Mouse (Mus musculus): ENCODE data around the gene Nhsl1.

Gene Nhsl1

DNA sequence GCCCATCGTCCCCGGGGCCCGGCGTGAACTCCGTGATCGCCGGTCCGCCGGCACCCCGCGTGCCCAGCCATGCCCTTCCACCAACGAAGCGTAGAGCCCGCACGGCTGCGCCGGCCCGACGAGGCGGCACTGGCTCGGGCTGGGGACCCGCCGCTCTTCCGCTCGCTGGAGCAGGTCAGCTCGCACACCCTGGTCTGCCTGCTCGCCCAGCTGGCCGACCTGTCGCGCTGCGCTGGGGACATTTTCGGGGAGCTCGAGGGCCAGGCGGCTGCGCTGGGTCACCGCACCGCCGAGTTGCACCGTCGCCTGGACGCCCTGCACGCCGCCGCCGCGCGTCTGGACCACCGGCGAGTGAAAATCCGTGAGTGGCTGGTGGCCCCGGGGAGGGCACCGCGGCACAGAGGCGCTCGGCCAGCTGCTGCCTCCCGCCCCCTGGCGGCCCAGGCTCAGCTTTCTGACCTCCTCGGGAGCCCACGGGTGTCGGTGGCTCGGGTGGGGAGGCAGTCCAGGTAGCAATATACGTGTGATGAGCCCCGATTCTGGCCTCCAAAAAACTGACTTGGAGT lies at the start of gene Nhsl1:
Gene Nhsl1, plus strand, starts transcription at position 70 of the 566 bp plus-strand sequence.
- in situ Hi-C loops (cut with MboI; ENCODE audit: low pct_unique_long_range_greater_than_20kb in 1 of 2, low sequenced_read_pairs in 2 of 2, unreplicated experiment in 1 of 2): no loop called here

DNA sequence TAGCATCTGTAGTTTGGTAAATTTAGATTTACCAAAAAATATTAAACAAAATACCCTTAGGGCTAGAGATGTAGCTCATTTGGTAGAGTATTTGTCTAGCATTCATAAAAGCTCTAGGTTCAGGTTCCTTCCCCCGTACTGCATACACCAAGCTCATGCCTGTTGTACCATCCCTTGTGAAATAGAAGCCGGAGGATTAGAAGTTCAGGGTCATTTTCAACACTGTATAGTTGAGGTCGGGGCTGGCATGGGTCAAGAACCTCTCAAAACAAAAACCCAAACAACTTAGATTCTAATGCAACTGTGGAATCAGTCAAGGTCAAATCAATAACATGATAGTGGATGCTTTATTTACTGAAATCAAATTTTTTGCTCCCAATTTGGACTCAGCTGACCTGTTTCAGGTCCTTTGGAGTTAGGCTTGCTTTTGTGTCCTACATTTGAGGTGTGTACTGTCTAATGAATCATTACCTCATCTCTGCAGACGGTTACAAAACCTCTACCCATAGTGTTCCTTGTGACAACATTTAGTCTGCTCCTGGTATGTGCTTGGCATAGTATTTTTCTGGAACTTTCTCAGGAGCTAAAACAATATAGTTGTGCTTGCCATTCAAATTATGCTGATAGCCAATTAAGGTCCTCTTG lies 42.6 kb upstream of the Nhsl1 start:
- in situ Hi-C loops (cut with MboI; ENCODE audit: low pct_unique_long_range_greater_than_20kb in 1 of 2, low sequenced_read_pairs in 2 of 2, unreplicated experiment in 1 of 2): no loop called here

DNA sequence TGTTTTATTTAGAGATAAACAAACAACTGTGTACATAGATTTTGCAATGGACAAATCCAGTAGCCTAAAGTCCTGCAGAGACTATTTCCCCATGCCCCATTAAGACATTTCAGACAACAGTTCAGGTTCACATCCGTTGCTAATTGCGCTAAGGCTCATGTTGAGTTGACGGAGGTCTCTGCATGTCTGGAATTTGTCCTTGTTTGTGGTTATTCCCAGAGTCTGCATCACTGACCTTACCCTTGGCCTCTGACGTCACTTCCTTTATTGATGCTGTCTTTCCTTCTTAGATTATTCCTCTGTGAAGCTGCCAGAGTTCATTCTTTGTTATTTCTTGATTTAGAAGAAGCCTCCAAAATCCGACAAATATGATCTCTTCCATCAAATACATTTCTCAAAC lies 34.8 kb upstream of the Nhsl1 start:
- in situ Hi-C loops (cut with MboI; ENCODE audit: low pct_unique_long_range_greater_than_20kb in 1 of 2, low sequenced_read_pairs in 2 of 2, unreplicated experiment in 1 of 2): no loop called here

DNA sequence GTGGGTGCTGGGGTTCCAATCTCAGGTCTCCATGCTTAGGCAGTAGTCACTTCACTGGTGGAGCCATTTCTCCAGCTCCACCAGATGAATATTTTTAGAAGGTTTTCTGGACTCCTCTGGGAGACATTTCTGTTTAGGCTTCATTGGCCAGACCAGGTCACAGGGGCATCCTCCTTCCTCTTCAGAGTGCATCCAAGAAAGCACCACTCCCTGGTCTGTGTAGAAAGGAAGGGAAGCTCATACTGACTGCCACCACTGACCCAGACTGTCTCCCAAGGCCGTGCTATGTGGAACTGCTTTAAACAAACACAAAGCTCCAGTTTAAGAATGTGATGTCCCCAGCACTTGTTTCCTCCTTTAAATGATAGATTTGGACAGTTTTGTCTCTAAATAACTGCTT lies 29.3 kb upstream of the Nhsl1 start:
- in situ Hi-C loops (cut with MboI; ENCODE audit: low pct_unique_long_range_greater_than_20kb in 1 of 2, low sequenced_read_pairs in 2 of 2, unreplicated experiment in 1 of 2): no loop called here

DNA sequence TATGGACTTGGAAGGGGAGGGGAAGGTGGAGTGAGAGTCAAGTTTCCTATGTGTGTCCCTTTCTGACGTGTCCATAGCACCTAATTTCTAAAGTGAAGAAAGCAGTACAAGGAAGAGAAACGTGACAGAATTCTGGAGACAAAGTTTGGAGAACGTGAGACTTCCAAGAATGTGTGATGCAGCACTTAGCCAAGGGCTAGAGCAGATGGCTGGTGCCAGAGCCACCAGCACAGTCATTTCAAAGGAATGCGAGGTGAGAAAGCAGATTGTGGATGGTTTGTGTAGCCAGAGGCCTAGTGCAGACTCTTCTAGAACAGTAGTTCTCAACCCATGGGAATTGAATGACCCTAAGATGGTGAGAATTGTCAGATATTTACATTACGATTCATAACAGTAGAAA lies 13.7 kb upstream of the Nhsl1 start:
- in situ Hi-C loops (cut with MboI; ENCODE audit: low pct_unique_long_range_greater_than_20kb in 1 of 2, low sequenced_read_pairs in 2 of 2, unreplicated experiment in 1 of 2): no loop called here

DNA sequence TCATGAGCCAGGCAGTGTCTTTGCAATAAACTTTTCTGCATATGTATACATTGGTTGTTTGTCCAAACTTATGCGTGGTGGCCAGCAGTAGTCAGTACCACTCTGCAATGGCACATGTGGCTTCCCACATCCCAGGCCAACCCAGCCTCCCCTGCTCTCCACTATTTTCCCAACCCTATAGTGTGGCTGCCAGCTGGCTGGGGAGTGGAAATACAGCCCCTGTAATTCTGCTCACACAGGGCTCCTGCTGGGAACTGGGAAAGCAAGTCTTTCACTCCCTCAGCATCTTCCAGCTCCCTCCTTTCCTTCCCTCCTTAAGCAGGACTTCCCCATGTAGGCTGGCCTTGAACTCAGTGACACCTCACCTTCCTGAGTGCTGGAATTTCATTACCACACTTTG lies 3.7 kb upstream of the Nhsl1 start:
- in situ Hi-C loops (cut with MboI; ENCODE audit: low pct_unique_long_range_greater_than_20kb in 1 of 2, low sequenced_read_pairs in 2 of 2, unreplicated experiment in 1 of 2): no loop called here

DNA sequence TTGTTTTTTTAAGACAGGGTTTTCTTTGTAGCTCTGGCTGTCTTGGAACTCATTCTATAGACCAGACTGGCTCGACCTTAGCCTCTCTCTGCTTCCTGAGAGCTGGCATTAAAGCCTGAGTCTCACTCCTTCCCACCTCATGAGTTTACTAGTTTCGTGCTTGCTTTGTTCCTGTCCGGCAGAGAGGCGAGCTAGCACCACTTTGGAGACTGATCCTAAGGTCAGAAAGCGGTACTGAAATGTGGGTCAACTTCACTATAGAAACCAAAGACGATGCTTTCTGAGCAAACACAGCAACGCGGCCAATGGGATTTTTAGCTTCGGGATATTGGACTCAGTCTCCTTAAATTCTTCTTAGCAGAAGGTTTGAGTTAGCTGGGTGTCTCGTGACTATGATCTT lies 1.3 kb upstream of the Nhsl1 start:
- in situ Hi-C loops (cut with MboI; ENCODE audit: low pct_unique_long_range_greater_than_20kb in 1 of 2, low sequenced_read_pairs in 2 of 2, unreplicated experiment in 1 of 2): no loop called here

DNA sequence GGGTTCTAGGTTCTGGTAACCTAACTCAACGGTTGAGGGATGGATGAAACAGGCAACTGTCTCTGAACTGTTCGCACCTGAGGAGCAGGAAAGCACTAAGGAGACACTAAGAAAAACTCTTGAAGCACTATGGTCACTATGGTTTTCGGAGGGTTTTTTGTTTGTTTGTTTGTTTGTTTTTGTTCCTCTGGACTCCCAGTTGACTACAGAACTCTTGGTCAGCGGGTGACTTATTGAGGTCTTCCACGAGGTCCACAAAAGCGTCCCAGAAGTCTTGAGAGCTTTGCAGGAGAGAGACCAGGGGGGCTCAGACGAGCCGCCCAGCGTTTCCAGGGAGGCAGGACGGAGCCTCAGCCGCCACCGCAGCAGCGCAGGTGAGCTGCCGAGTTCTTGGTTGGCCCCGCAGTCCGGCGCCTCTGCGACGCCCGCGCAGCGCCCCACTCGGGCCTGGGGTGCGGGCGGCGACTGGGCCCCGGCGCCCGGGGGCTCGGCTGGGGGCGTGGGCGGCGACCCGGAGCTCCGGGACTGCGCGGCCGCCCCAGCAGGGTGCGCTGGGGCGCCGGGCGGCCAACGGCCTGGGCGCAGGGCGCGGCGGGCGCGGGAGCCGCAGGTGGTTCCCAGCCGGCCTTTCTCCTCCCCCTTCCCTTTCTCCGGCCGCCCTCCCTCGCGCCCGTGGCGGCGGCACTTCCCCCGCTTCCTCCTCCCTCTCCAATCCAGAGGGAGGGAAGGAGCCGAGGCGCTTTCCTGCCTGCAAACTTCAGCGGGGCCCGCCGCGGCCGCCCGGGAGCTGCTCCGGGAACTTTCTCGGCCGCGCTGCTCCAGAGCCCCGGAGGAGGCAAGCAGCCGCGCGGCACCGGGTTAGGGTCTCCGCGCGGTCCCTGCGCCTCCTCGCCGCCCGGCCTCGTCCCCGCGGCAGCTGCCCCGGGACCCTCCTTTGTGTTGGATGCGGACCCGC lies 547 bp upstream of the Nhsl1 start:
- in situ Hi-C loops (cut with MboI; ENCODE audit: low pct_unique_long_range_greater_than_20kb in 1 of 2, low sequenced_read_pairs in 2 of 2, unreplicated experiment in 1 of 2): no loop called here

DNA sequence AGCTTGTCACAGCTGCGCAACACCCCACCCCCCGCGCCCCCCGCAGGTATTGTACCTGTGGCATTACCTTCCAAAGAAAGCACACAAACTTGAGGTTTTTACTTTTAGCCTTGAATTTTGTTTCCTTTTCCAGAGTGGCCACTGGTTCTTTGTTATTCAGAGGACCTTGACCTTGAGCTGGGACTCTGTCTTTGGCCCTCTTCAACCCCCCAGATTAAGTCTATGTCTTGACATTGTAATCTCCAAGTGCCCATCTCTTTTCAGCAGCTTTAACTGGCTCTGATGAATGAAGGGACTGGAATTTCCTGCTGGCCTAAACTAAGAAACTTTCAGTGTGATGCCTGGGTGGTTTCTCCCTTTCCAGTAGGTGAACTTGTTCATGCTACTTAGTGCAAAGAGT lies 906 bp downstream of the Nhsl1 start:
- in situ Hi-C loops (cut with MboI; ENCODE audit: low pct_unique_long_range_greater_than_20kb in 1 of 2, low sequenced_read_pairs in 2 of 2, unreplicated experiment in 1 of 2): loop anchor here in 1 of 2 experiments (5.0 kb wide), 1 partner anchor 68 kb away; no protein-coding TSS in a partner anchor

DNA sequence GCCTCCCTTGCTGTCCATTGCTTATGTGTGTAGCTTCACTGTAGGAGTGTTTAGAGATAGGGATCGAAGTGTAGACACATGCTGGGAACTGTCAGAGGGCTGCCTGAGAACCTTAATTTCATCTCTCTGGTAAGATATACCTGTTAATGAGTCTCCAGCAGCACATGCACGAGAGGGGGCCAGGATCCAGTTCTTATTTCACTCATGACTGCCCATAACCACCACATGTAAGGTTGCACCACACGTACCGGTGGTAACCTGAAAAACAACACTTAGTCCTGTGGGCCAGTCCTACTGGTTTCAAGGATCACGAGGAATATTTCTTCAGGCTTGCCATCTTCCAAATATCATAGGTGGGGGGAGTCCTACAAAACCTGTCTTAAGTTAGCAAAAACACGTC lies 3.1 kb downstream of the Nhsl1 start:
- in situ Hi-C loops (cut with MboI; ENCODE audit: low pct_unique_long_range_greater_than_20kb in 1 of 2, low sequenced_read_pairs in 2 of 2, unreplicated experiment in 1 of 2): loop anchor here in 1 of 2 experiments (5.0 kb wide), 1 partner anchor 65 kb away; no protein-coding TSS in a partner anchor

DNA sequence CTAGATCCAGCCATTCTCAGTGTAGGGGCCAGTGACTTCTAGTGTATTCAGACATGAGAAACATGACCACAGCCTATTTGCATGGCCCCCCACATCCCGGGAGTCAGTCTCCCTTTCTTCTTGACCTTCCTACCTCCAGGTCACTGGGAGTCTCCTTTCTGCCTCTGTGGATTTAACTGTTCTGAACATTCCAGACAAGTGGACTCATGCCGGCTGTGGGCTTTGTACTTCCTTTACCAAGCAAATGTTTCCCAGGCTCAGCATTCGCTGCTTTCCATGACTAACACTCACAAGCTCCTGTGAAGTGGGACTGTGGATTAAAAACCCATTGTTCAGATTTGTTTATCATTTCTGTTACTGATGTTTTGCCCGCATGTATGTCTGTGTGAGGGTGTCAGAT lies 4.9 kb downstream of the Nhsl1 start:
- in situ Hi-C loops (cut with MboI; ENCODE audit: low pct_unique_long_range_greater_than_20kb in 1 of 2, low sequenced_read_pairs in 2 of 2, unreplicated experiment in 1 of 2): loop anchor here in 1 of 2 experiments (5.0 kb wide), 1 partner anchor 64 kb away; no protein-coding TSS in a partner anchor

DNA sequence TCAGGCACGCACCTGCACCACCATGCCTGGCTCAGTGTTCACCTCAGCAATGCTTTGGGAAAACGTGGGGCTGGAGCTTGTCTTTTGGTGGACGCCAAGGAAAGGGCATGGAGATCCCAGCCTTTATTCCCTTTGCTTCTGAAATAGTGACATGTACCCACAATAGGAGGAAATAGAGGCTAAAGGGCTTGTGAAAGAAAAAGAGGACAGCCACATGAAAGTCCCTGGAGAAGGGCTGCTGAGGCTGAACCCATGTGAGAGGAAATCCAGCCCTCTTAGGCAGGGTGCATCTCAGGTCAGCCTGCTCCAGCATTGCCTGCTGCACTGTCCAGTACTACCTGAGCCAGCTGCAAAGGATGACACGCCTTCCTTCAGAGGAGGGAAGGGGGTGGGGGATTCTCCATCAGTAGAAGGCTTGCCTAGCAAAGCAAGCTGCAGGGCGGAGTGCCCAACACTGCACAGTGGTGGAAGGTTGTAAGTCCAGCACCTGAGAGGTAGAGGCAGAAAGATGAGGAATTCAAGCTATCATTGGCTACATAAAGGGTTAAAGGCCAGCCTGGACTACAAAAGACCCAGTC lies 9.6 kb downstream of the Nhsl1 start:
- in situ Hi-C loops (cut with MboI; ENCODE audit: low pct_unique_long_range_greater_than_20kb in 1 of 2, low sequenced_read_pairs in 2 of 2, unreplicated experiment in 1 of 2): no loop called here

DNA sequence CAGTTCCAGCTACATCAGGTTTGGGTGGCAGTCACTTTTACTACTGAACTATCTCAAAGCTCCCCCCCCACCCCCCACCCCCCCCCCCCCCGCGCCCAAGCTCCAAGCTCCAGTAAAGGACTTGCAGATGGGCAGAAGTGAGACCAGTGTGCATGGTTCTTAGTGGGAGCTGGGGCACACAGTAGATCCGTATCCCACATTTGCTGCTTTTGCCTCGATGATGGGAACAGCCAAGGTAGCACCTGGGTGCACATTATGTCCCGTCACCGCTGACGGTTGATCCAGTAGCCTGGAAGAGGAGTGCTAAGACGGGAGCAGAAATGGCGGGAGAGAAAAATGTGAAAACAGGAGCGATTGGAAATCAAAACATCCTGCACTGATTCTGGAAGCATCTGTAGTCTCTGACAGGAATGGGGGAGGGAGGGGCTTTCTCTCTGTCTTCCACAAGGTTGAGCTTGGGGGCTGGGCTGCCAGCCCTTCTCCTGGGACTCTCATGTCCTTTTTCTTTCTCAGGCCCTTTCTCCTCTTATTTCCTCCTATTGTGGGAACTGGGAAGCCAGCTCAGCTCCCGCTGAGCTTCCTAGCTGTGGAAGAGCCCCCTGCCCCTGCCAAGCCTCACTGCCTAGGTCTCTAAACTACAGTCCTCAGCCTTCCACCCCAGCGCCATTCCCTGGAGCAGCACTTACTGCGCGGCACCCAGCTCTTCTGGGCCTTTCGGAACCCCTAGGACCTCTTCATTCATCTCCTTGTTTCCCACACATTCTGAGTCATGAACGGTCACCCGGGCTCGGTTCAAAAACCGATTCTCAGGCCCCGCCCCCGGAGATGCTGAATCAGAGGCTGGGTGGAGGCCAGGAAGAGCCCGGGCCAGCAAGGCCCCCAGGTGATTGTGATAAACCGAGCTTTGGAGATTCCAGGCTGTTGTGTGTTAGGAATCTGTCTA lies 10.6 kb downstream of the Nhsl1 start:
- in situ Hi-C loops (cut with MboI; ENCODE audit: low pct_unique_long_range_greater_than_20kb in 1 of 2, low sequenced_read_pairs in 2 of 2, unreplicated experiment in 1 of 2): no loop called here

DNA sequence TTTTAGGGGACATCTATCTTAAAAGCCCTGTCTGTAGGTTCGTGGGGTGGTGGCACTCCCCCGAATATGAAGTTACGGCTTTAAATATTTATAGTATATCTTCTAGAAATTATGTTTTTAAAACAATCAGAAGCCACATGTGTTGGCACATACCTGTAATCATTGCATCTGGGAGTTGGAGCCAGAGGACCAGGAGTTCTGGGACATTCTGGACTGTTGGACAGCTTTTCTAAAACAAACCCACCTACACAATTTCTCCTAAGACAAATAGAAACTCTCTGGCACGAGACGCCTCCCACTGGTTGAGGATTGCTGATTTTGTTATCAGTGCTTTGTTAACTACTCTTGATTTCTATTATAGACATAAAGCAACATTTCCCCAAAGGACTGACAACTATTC lies 11.7 kb downstream of the Nhsl1 start:
- in situ Hi-C loops (cut with MboI; ENCODE audit: low pct_unique_long_range_greater_than_20kb in 1 of 2, low sequenced_read_pairs in 2 of 2, unreplicated experiment in 1 of 2): no loop called here

DNA sequence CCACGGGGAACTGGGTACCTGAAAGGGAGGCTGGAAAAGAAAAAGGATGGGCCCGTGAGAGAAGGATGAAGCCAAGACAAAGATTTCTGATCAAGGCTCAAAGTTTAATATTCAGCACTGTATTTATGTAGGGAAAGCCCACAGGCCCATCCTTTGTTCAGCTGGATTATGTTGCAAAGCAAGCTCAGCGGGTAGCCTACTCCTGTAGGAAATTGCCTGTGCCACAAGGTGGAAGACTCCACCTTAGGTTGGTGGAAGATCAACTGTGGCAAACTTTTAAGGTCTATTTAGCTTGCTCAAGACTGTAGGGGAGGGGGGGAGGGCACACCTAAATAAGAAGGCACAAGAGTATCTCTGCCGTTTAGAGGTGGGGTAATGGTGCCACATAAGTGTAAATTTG lies 14.8 kb downstream of the Nhsl1 start:
- in situ Hi-C loops (cut with MboI; ENCODE audit: low pct_unique_long_range_greater_than_20kb in 1 of 2, low sequenced_read_pairs in 2 of 2, unreplicated experiment in 1 of 2): no loop called here

DNA sequence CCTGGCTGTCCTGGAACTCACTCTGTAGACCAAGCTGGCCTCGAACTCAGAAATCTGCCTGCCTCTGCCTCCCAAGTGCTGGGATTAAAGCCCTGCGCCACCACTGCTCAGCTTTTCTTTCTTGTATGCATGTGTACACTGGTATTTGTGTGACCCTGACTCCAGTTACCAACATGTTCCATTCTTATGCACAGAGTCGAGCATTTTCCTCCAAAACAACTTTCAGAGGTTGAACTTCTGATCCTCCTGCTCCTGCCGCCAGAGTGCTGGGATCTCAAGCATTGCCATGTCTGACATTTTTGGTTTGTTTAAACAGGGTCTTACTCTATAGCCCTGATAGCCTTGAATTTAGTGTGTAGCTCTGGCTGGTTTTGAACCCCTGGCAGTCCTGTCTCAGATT lies 15.4 kb downstream of the Nhsl1 start:
- in situ Hi-C loops (cut with MboI; ENCODE audit: low pct_unique_long_range_greater_than_20kb in 1 of 2, low sequenced_read_pairs in 2 of 2, unreplicated experiment in 1 of 2): no loop called here

DNA sequence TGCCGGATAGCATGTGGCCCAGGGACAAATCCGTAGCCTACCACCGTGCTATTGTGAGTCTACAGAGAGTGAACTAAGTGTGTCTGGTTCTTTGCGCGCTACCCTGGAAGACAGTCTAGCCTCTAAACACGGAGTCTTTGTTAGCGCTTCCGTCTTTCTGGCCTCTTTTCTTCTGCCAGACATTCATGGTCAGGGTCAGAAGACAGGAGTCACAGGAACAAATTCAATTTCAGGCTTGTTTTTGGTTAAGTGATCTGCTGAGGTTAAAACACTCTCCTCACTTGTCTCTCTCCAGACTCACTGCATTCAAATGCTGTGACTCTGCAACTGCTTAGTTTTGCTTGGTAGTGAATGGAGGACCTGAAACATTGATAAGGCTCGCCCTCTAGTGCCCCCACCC lies 15.9 kb downstream of the Nhsl1 start:
- in situ Hi-C loops (cut with MboI; ENCODE audit: low pct_unique_long_range_greater_than_20kb in 1 of 2, low sequenced_read_pairs in 2 of 2, unreplicated experiment in 1 of 2): no loop called here

DNA sequence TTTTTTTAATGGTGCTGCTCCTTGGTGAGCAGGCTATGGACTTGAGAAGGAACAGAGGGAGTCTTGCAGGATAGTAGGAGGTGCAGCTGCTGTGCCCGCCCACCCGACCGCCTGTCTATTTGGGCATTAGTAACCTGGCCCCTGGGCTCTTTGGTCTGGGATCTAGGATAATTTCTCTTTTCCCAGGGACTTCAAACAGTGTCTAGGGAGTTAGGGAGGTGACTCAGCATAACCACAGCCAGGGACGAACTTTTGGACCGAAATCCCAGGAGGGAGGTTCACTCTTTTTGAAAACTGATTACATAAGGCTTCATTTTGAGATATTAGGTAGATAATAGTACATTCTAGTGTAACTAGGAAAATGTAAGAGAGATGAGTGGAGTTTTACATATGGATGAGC lies 18.9 kb downstream of the Nhsl1 start:
- in situ Hi-C loops (cut with MboI; ENCODE audit: low pct_unique_long_range_greater_than_20kb in 1 of 2, low sequenced_read_pairs in 2 of 2, unreplicated experiment in 1 of 2): no loop called here

Data from mouse embryonic stem cell (cell line).